Mouse (Mus musculus) forebrain, embryonic 10.5 days (tissue): Measurements from ENCODE around the gene Rprd1b. TPM values are rescaled to one million over a fixed set of nuclear protein-coding genes. Genes with fewer than 3 reads are reported as not detected.

Experiments used
- DNase-seq: peaks from one replicate; pipeline ENCODE4 v3.0.0-alpha.2; 2017; ENCODE audit warnings: low spot score; ENCODE audit errors: extremely low spot score
- H3K27ac ChIP-seq: fragments of 300-500 bp; sonication (generic); 2 replicates; pipeline ENCODE4 v1.5.1; 2016; ENCODE audit warnings: mild to moderate bottlenecking
- H3K27me3 ChIP-seq: fragments of 300-500 bp; sonication (generic); 2 replicates; pipeline ENCODE4 v1.6.1; 2016; ENCODE audit warnings: mild to moderate bottlenecking; ENCODE audit not compliant: poor library complexity, severe bottlenecking
- H3K36me3 ChIP-seq: fragments of 300-500 bp; sonication (generic); replicated peaks from 2 replicates; pipeline ENCODE4 v1.6.1; 2016; ENCODE audit warnings: mild to moderate bottlenecking, moderate library complexity
- H3K4me1 ChIP-seq: fragments of 300-500 bp; sonication (generic); 2 replicates; pipeline ENCODE4 v1.6.1; 2016
- H3K4me3 ChIP-seq: fragments of 300-500 bp; sonication (generic); 2 replicates; pipeline ENCODE4 v1.5.1; 2016; ENCODE audit warnings: mild to moderate bottlenecking, moderate library complexity
- H3K9me3 ChIP-seq: fragments of 300-500 bp; sonication (generic); 2 replicates; pipeline ENCODE4 v1.6.1; 2016; ENCODE audit warnings: mild to moderate bottlenecking, moderate library complexity
- WGBS: fragments of 180-500 bp; shearing (Covaris S2); methylation state at CpG from one replicate; pipeline ENCODE4 v1.1.7; 2016; 5-methylcytosine and 5-hydroxymethylcytosine counted together
- polyA plus RNA-seq: library from polyadenylated mRNA; unstranded; fragments of >200 nt; fragmentation: Nextera tagmentation; extraction: Ambion mirVana; gene quantifications from 2 replicates; pipeline ENCODE4 v1.2.1, GENCODE M21; 2016

Gene Rprd1b
- polyA plus RNA-seq, 1 experiment from 2014 or later = 59.3 TPM

- Histone ChIP-seq H3K4me3 (no peak overlapping the region), H3K27ac (0 out of 2 replicates have a peak overlapping the region, but pooled peaks have one; percentile 66), H3K9me3 (no peaks in the 10 kb centered on the region), H3K36me3 (no peaks in the 10 kb centered on the region), H3K4me1 (peaks cover 39% of the 10 kb centered on the region), H3K27me3 (peaks cover 23% of the 10 kb centered on the region)
- no peak for DNase-seq
- 82% methylated on average over 4 of the region's 4 CpGs for WGBS
These were observed 149.8 kb downstream of the Rprd1b start for GRCm38 (mm10) chr2:158178139-158178538.

- peak; percentile 75 for DNase-seq
- H3K36me3 ChIP-seq = no peaks in the 10 kb centered on the region
- peak overlapping the region; percentile 45 for H3K4me3 ChIP-seq
- H3K9me3 ChIP-seq = no peaks in the 10 kb centered on the region
- 11% methylated on average over 19 of the region's 19 CpGs for WGBS
- H3K27ac ChIP-seq = peak overlapping the region; percentile 66
- peaks cover 39% of the 10 kb centered on the region for H3K4me1 ChIP-seq
- H3K27me3 ChIP-seq = peaks cover 23% of the 10 kb centered on the region
These were observed 150.5 kb downstream of the Rprd1b start for GRCm38 (mm10) chr2:158178696-158179369.

- no peak for DNase-seq
- Histone ChIP-seq H3K4me1 (peaks cover 39% of the 10 kb centered on the region), H3K36me3 (no peaks in the 10 kb centered on the region), H3K27me3 (peaks cover 23% of the 10 kb centered on the region), H3K9me3 (no peaks in the 10 kb centered on the region), H3K4me3 (peak overlapping the region; percentile 45), H3K27ac (peak overlapping the region; percentile 66; the same call in 1 of the 2 replicates)
- WGBS = 29% methylated on average over 18 of the region's 18 CpGs
These were observed 151.2 kb downstream of the Rprd1b start for GRCm38 (mm10) chr2:158179370-158180111.

GRCm38 (mm10) chr2:158180797-158181196, 152.5 kb downstream of the Rprd1b start:
- Histone ChIP-seq H3K4me1 (peaks cover 35% of the 10 kb centered on the region), H3K9me3 (no peaks in the 10 kb centered on the region), H3K4me3 (no peak overlapping the region), H3K27me3 (peaks cover 20% of the 10 kb centered on the region), H3K36me3 (no peaks in the 10 kb centered on the region), H3K27ac (no peak overlapping the region)
- DNase-seq = peak; percentile 71
- 44% methylated on average over 9 of the region's 9 CpGs for WGBS

Other genes starting within 250 kb of the Rprd1b start
- 0.10 and 0.11 TPM in 2 replicates for gene Vstm2l, start 113.8 kb upstream of the Rprd1b start, polyA plus RNA-seq
- 44.4 and 44.7 TPM in 2 replicates for gene Tti1, start 64 bp upstream of the Rprd1b start, polyA plus RNA-seq
- 6.3 and 7.2 TPM in 2 replicates for gene Tgm2, start 117.9 kb downstream of the Rprd1b start, polyA plus RNA-seq
- gene D630003M21Rik, start 200.7 kb downstream of the Rprd1b start, polyA plus RNA-seq = 2.3 and 3.1 TPM in 2 replicates
- not detected in 2 replicates for gene Bpi, start 229.6 kb downstream of the Rprd1b start, polyA plus RNA-seq